In genomic region chr6:73175156-73175555, GRCm38 (mm10) we compare ENCODE assay signal across 27 mouse cellular contexts. TPM values are rescaled to one million over a fixed set of nuclear protein-coding genes. Genes with fewer than 3 reads are reported as not detected.
"Had no signal": no experiment of that assay in that cellular context is flagged by ENCODE, and none has a peak within 500 bp of the region (broad histone marks: within the 10 kb centered on the region; RNA-seq: fewer than 3 reads in every experiment).

No protein-coding gene starts in this region.

- H3K27me3 ChIP-seq: heart, embryonic 12.5 days; hindbrain, embryonic 12.5 days; kidney, embryonic 15.5 days; limb, embryonic 13.5 days; limb, embryonic 15.5 days; liver, embryonic 12.5 days had no signal

- ATAC-seq: hindbrain, embryonic 16.5 days; inflammation-experienced regulatory T-cells, adult 6 months; intestine, embryonic 16.5 days; liver, embryonic 12.5 days had no signal

- DNase-seq: gastrocnemius, adult 2 months; gastrocnemius, postnatal 10 days; gastrocnemius, postnatal 25 days; heart, adult 2 months; heart, postnatal 10 days; heart, postnatal 4 days; kidney, adult 11 months; kidney, adult 2 months; kidney, adult 9 months; kidney, postnatal 14 days; kidney, postnatal 36 days; left cerebral cortex, postnatal 4 days had no signal

- H3K27ac ChIP-seq: gastrocnemius, adult 2 months; heart, adult 2 months; heart, embryonic 10.5 days; hindbrain, embryonic 10.5 days; hindbrain, embryonic 12.5 days; hindbrain, embryonic 14.5 days; kidney, embryonic 15.5 days; kidney, postnatal 0 days; limb, embryonic 13.5 days; limb, embryonic 15.5 days; liver, embryonic 12.5 days had no signal

- H3K36me3 ChIP-seq: heart, embryonic 10.5 days; heart, embryonic 12.5 days; hindbrain, embryonic 10.5 days; hindbrain, embryonic 12.5 days; kidney, embryonic 15.5 days; limb, embryonic 13.5 days; limb, embryonic 15.5 days; liver, embryonic 12.5 days had no signal

- H3K4me3 ChIP-seq: gastrocnemius, adult 2 months; heart, adult 2 months; heart, embryonic 10.5 days; heart, embryonic 12.5 days; hindbrain, embryonic 10.5 days; hindbrain, embryonic 12.5 days; kidney, embryonic 15.5 days; limb, embryonic 13.5 days; limb, embryonic 15.5 days; liver, embryonic 12.5 days had no signal

- H3K4me1 ChIP-seq: heart, embryonic 10.5 days; heart, embryonic 12.5 days; hindbrain, embryonic 10.5 days; hindbrain, embryonic 12.5 days; kidney, embryonic 15.5 days; limb, embryonic 13.5 days; limb, embryonic 15.5 days; liver, embryonic 12.5 days had no signal

- H3K4me2 ChIP-seq: heart, embryonic 12.5 days; hindbrain, embryonic 12.5 days; hindbrain, embryonic 14.5 days; kidney, embryonic 15.5 days; limb, embryonic 13.5 days; limb, embryonic 15.5 days; liver, embryonic 12.5 days had no signal

- H3K9me3 ChIP-seq: heart, embryonic 10.5 days; heart, embryonic 12.5 days; hindbrain, embryonic 10.5 days; hindbrain, embryonic 12.5 days; kidney, embryonic 15.5 days; limb, embryonic 13.5 days; limb, embryonic 15.5 days; liver, embryonic 12.5 days had no signal

- H3K9ac ChIP-seq: heart, embryonic 12.5 days; hindbrain, embryonic 12.5 days; hindbrain, embryonic 14.5 days; kidney, embryonic 15.5 days; limb, embryonic 13.5 days; limb, embryonic 15.5 days; liver, embryonic 12.5 days had no signal

RNA-seq across cellular contexts. Expression of gene Dnah6, which starts 46.3 kb away (rescaled TPM):
- total RNA-seq: granulocyte monocyte progenitor cell, adult 5-6 weeks; liver, adult 2 months had no signal
- polyA plus RNA-seq: liver, adult 2 months had no signal
